In genomic region chr4:43045285-43045658, GRCm38 (mm10) we compare ENCODE assay signal across 8 mouse cellular contexts. TPM values are rescaled to one million over a fixed set of nuclear protein-coding genes. Genes with fewer than 3 reads are reported as not detected.
DNase-seq lines count a peak whose midpoint lies in the region; ATAC-seq lines count a peak whose summit lies in the region.

No protein-coding gene starts in this region.

- H3K27me3 ChIP-seq in heart, embryonic 15.5 days: no peaks in the 10 kb centered on the region
- no peaks in the 10 kb centered on the region for H3K27me3 ChIP-seq in hindbrain, embryonic 11.5 days (ENCODE audit: control insufficient read depth, insufficient read depth, low read length)
- no peaks in the 10 kb centered on the region for H3K27me3 ChIP-seq in midbrain, embryonic 11.5 days (ENCODE audit: control insufficient read depth, insufficient read depth, low read length)

- H3K27ac ChIP-seq in heart, embryonic 15.5 days: peak overlapping the region; percentile 81
- peak overlapping the region; percentile 87 for H3K27ac ChIP-seq in hindbrain, embryonic 11.5 days (ENCODE audit: low read depth, low read length)
- peak overlapping the region; percentile 99 for H3K27ac ChIP-seq in midbrain, embryonic 11.5 days (ENCODE audit: low read depth, low read length)

- WGBS in heart, embryonic 15.5 days: 6% methylated on average over 13 of the region's 13 CpGs
- WGBS in hindbrain, embryonic 11.5 days: 4% methylated on average over 13 of the region's 13 CpGs
- 3% methylated on average over 13 of the region's 13 CpGs for WGBS in midbrain, embryonic 11.5 days

- H3K9ac ChIP-seq in heart, embryonic 15.5 days: peak overlapping the region; percentile 47
- peak overlapping the region; percentile 49 for H3K9ac ChIP-seq in hindbrain, embryonic 11.5 days (ENCODE audit: low read depth, low read length)
- H3K9ac ChIP-seq in midbrain, embryonic 11.5 days (ENCODE audit: low read length): peak overlapping the region; percentile 67

- H3K4me3 ChIP-seq in heart, embryonic 15.5 days: peak overlapping the region; percentile 72
- H3K4me3 ChIP-seq in hindbrain, embryonic 11.5 days (ENCODE audit: low read depth, low read length): peak overlapping the region; percentile 49
- peak overlapping the region; percentile 53 for H3K4me3 ChIP-seq in midbrain, embryonic 11.5 days (ENCODE audit: low read depth, low read length)

- DNase-seq in heart, adult 18-20 months: no peak
- DNase-seq in T-cell, adult 2 months (ENCODE audit: low spot score): peak; percentile 4
- DNase-seq in hindbrain, embryonic 11.5 days (ENCODE audit: low spot score): no peak
- DNase-seq in midbrain, embryonic 11.5 days (ENCODE audit: low spot score, missing footprints): no peak
- no peak for DNase-seq in urinary bladder, adult 2 months (ENCODE audit: low spot score)
- DNase-seq in adrenal gland, adult 8-10 months: no peak
- DNase-seq in thymus, postnatal 4 days: no peak

- H3K36me3 ChIP-seq in heart, embryonic 15.5 days: no peaks in the 10 kb centered on the region
- no peaks in the 10 kb centered on the region for H3K36me3 ChIP-seq in hindbrain, embryonic 11.5 days (ENCODE audit: control insufficient read depth, insufficient read depth, low read length)
- H3K36me3 ChIP-seq in midbrain, embryonic 11.5 days (ENCODE audit: control insufficient read depth, insufficient read depth, low read length): no peaks in the 10 kb centered on the region

- ATAC-seq in heart, embryonic 15.5 days (replicated peaks; ENCODE audit: insufficient number of reproducible peaks, insufficient read depth, low FRiP score, low read depth): no peak; the same call in 1 of the 2 replicates
- peak; percentile 17; the same call in 1 of the 2 replicates for ATAC-seq in hindbrain, embryonic 11.5 days (ENCODE audit: low FRiP score)
- ATAC-seq in midbrain, embryonic 11.5 days (ENCODE audit: low FRiP score): no peak; the same call in 1 of the 2 replicates

- H3K4me1 ChIP-seq in heart, embryonic 15.5 days (replicated peaks): peaks cover 33% of the 10 kb centered on the region
- 0 out of 2 replicates have a peak, but pooled peaks cover 2% of the 10 kb centered on the region for H3K4me1 ChIP-seq in hindbrain, embryonic 11.5 days (replicated peaks; ENCODE audit: control insufficient read depth, insufficient read depth, low read length)
- peaks cover 23% of the 10 kb centered on the region for H3K4me1 ChIP-seq in midbrain, embryonic 11.5 days (ENCODE audit: control insufficient read depth, insufficient read depth, low read length)

- no peaks in the 10 kb centered on the region for H3K9me3 ChIP-seq in heart, embryonic 15.5 days (replicated peaks)
- no peaks in the 10 kb centered on the region for H3K9me3 ChIP-seq in hindbrain, embryonic 11.5 days (ENCODE audit: control insufficient read depth, low read length)
- H3K9me3 ChIP-seq in midbrain, embryonic 11.5 days (ENCODE audit: control insufficient read depth, low read length): no peaks in the 10 kb centered on the region

- H3K4me2 ChIP-seq in heart, embryonic 15.5 days: peak overlapping the region; percentile 82
- peak overlapping the region; percentile 45 for H3K4me2 ChIP-seq in hindbrain, embryonic 11.5 days (replicated peaks; ENCODE audit: low read depth, low read length)
- peak overlapping the region; percentile 93 for H3K4me2 ChIP-seq in midbrain, embryonic 11.5 days

RNA-seq across cellular contexts. Expression of gene Fam214b, which starts 0.7 kb away (rescaled TPM):
- polyA plus RNA-seq in heart, embryonic 15.5 days (2015; fragmentation: Nextera tagmentation; extraction: Ambion mirVana): 14.1 and 17.3 TPM in 2 replicates
- 10 to 100 TPM; 27.7 to 30.7 TPM for total RNA-seq in heart, adult 18-20 months (2021)
- polyA plus RNA-seq in hindbrain, embryonic 11.5 days (2014; fragmentation: Nextera tagmentation; extraction: Ambion mirVana): 19.7 and 20.8 TPM in 2 replicates
- 23.3 and 24.4 TPM in 2 replicates for polyA plus RNA-seq in midbrain, embryonic 11.5 days (2014; fragmentation: Nextera tagmentation; extraction: Ambion mirVana)
- 15.7 and 24.8 TPM in 2 replicates for polyA plus RNA-seq in urinary bladder, adult 2 months (2012; rRNA removed)
- 10 to 100 TPM; 49.5 to 64.9 (median 61.1) TPM for total RNA-seq in adrenal gland, adult 8-10 months (2022)

RNA-seq across cellular contexts. Expression of gene Unc13b, which starts 13.5 kb away (rescaled TPM):
- 10.1 and 11.8 TPM in 2 replicates for polyA plus RNA-seq in heart, embryonic 15.5 days (2015; fragmentation: Nextera tagmentation; extraction: Ambion mirVana)
- 10 to 100 TPM in 1 of 2 experiments, 1 to 10 TPM in 1; 9.0 to 10.9 TPM for total RNA-seq in heart, adult 18-20 months (2021)
- polyA plus RNA-seq in hindbrain, embryonic 11.5 days (2014; fragmentation: Nextera tagmentation; extraction: Ambion mirVana): 17.5 and 17.9 TPM in 2 replicates
- 14.7 and 16.2 TPM in 2 replicates for polyA plus RNA-seq in midbrain, embryonic 11.5 days (2014; fragmentation: Nextera tagmentation; extraction: Ambion mirVana)
- 9.9 and 11.2 TPM in 2 replicates for polyA plus RNA-seq in urinary bladder, adult 2 months (2012; rRNA removed)
- 10 to 100 TPM; 17.2 to 33.9 (median 22.9) TPM for total RNA-seq in adrenal gland, adult 8-10 months (2022)

RNA-seq across cellular contexts. Expression of gene Stoml2, which starts 13.8 kb away (rescaled TPM):
- polyA plus RNA-seq in heart, embryonic 15.5 days (2015; fragmentation: Nextera tagmentation; extraction: Ambion mirVana): 189 and 209 TPM in 2 replicates
- 100 to 1,000 TPM; 107 to 113 TPM for total RNA-seq in heart, adult 18-20 months (2021)
- 345 and 353 TPM in 2 replicates for polyA plus RNA-seq in hindbrain, embryonic 11.5 days (2014; fragmentation: Nextera tagmentation; extraction: Ambion mirVana)
- polyA plus RNA-seq in midbrain, embryonic 11.5 days (2014; fragmentation: Nextera tagmentation; extraction: Ambion mirVana): 365 TPM in 2 replicates
- 72.2 and 94.8 TPM in 2 replicates for polyA plus RNA-seq in urinary bladder, adult 2 months (2012; rRNA removed)
- 100 to 1,000 TPM; 204 to 262 (median 242) TPM for total RNA-seq in adrenal gland, adult 8-10 months (2022)

RNA-seq across cellular contexts. Expression of gene Pigo, which starts 19.7 kb away (rescaled TPM):
- polyA plus RNA-seq in heart, embryonic 15.5 days (2015; fragmentation: Nextera tagmentation; extraction: Ambion mirVana): 15.0 and 15.5 TPM in 2 replicates
- total RNA-seq in heart, adult 18-20 months (2021): 10 to 100 TPM; 20.5 to 24.4 TPM
- 15.6 and 16.0 TPM in 2 replicates for polyA plus RNA-seq in hindbrain, embryonic 11.5 days (2014; fragmentation: Nextera tagmentation; extraction: Ambion mirVana)
- polyA plus RNA-seq in midbrain, embryonic 11.5 days (2014; fragmentation: Nextera tagmentation; extraction: Ambion mirVana): 16.2 and 16.4 TPM in 2 replicates
- polyA plus RNA-seq in urinary bladder, adult 2 months (2012; rRNA removed): 12.7 and 13.1 TPM in 2 replicates
- 10 to 100 TPM; 14.8 to 30.8 (median 22.5) TPM for total RNA-seq in adrenal gland, adult 8-10 months (2022)

RNA-seq across cellular contexts. Expression of gene Fancg, which starts 35.0 kb away (rescaled TPM):
- polyA plus RNA-seq in heart, embryonic 15.5 days (2015; fragmentation: Nextera tagmentation; extraction: Ambion mirVana): 9.8 and 13.5 TPM in 2 replicates
- total RNA-seq in heart, adult 18-20 months (2021): 1 to 10 TPM; 1.6 to 2.9 TPM
- 14.9 and 22.0 TPM in 2 replicates for polyA plus RNA-seq in hindbrain, embryonic 11.5 days (2014; fragmentation: Nextera tagmentation; extraction: Ambion mirVana)
- polyA plus RNA-seq in midbrain, embryonic 11.5 days (2014; fragmentation: Nextera tagmentation; extraction: Ambion mirVana): 21.4 and 22.0 TPM in 2 replicates
- 9.5 and 11.6 TPM in 2 replicates for polyA plus RNA-seq in urinary bladder, adult 2 months (2012; rRNA removed)
- 10 to 100 TPM in 2 of 4 experiments, 1 to 10 TPM in 2; 8.0 to 17.8 (median 12.5) TPM for total RNA-seq in adrenal gland, adult 8-10 months (2022)
